Mouse (Mus musculus) heart, postnatal 0 days (tissue): ENCODE data around the gene 4931406P16Rik. TPM values are rescaled to one million over a fixed set of nuclear protein-coding genes. Genes with fewer than 3 reads are reported as not detected.

Source experiments
- ATAC-seq: fragments of 200-750 bp; cut with Nextera tagmentation; 2 replicates; pipeline ENCODE4 v1.8.0; 2017; ENCODE audit warnings: low read depth, moderate number of reproducible peaks, moderate library complexity; ENCODE audit not compliant: insufficient read depth
- DNase-seq: peaks from one replicate; pipeline ENCODE4 v3.0.0-alpha.2; 2016; ENCODE audit warnings: low spot score
- H3K27ac ChIP-seq: fragments of 300-500 bp; sonication (generic); 2 replicates; pipeline ENCODE4 v1.5.1; 2014; ENCODE audit warnings: low read depth, mild to moderate bottlenecking
- H3K27me3 ChIP-seq: fragments of 300-500 bp; sonication (generic); 2 replicates; pipeline ENCODE4 v1.6.1; 2014; ENCODE audit warnings: low read length, mixed read lengths; ENCODE audit not compliant: control insufficient read depth, insufficient read depth
- H3K36me3 ChIP-seq: fragments of 300-500 bp; sonication (generic); replicated peaks from 2 replicates; pipeline ENCODE4 v1.6.1; 2014; ENCODE audit warnings: low read length, mixed read lengths; ENCODE audit not compliant: control insufficient read depth, insufficient read depth
- H3K4me1 ChIP-seq: fragments of 300-500 bp; sonication (generic); 2 replicates; pipeline ENCODE4 v1.6.1; 2014; ENCODE audit warnings: antibody characterized with exemption; ENCODE audit not compliant: control insufficient read depth, insufficient read depth
- H3K4me2 ChIP-seq: fragments of 300-500 bp; sonication (generic); 2 replicates; pipeline ENCODE4 v1.6.1; 2014; ENCODE audit warnings: low read depth, mild to moderate bottlenecking, low read length, moderate library complexity
- H3K4me3 ChIP-seq: fragments of 300-500 bp; sonication (generic); 2 replicates; pipeline ENCODE4 v1.5.1; 2014; ENCODE audit warnings: low read depth, low read length
- H3K9ac ChIP-seq: fragments of 300-500 bp; sonication (generic); replicated peaks from 2 replicates; pipeline ENCODE4 v1.6.1; 2014; ENCODE audit warnings: low read depth, low read length, mixed read lengths
- H3K9me3 ChIP-seq: fragments of 300-500 bp; sonication (generic); replicated peaks from 2 replicates; pipeline ENCODE4 v1.6.1; 2016; ENCODE audit warnings: low read length; ENCODE audit not compliant: control insufficient read depth
- CTCF ChIP-seq: IDR thresholded peaks from 2 replicates; pipeline ENCODE4 v1.5.1; 2016; ENCODE audit warnings: antibody characterized with exemption, control low read depth, low read depth
- EP300 ChIP-seq: IDR thresholded peaks from 2 replicates; pipeline ENCODE4 v1.6.1; 2016; ENCODE audit warnings: antibody characterized with exemption, low read depth
- WGBS: fragments of 180-500 bp; shearing (Covaris S2); extraction: QIAGEN DNeasy Blood & Tissue Kit; methylation state at CpG from one replicate; pipeline ENCODE4 v1.1.7; 2014; 5-methylcytosine and 5-hydroxymethylcytosine counted together
- polyA plus RNA-seq: library from polyadenylated mRNA; unstranded; fragments of >200 nt; fragmentation: Nextera tagmentation; extraction: Ambion mirVana; gene quantifications from 2 replicates; pipeline ENCODE4 v1.2.1, GENCODE M21; 2015
- total RNA-seq: library from RNA; depleted of rRNA; stranded (reverse); fragments of >200 nt; gene quantifications from 2 replicates; pipeline ENCODE4 v1.2.3, GENCODE M21; 2014; ENCODE audit warnings: low replicate concordance

The 4931406P16Rik gene
- total and polyA plus RNA-seq, 2 experiments from 2014 or later = 25.4 to 62.1 TPM

DNA sequence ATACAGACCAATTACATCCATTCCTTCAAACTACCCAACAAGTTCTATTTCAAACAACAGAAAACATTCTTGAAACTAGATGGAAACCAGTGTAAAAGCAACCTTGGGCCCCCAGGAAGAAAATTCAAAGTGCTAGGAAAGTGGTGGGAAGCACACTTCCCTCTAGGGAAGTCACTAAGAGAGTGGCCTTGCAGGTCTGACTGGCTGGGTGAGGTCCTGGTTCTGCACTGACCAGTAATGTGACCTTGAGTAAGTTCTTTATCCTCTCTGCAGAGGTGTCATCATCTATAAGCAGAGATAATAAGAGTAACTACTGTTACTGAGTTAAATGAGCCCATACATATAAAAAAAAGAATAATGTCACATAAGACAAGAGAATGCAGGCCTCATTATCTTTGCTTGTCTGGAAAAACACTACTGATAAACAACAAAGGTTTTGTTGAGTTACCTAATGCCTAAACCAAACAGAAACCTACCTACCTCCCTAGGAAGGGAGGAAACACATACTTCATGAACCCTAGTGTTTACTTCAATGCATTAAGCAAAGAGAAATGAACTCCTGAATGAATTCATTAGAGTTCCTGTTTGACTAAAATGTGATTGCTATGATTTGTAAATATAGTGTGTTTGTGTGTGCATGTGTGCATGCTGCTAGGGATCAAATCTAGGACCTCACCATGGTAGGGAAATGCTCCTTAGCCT lies 22.8 kb downstream of the 4931406P16Rik start:
- no peaks in the 10 kb centered on the region for H3K9me3 ChIP-seq
- peak overlapping the region; percentile 32 for H3K27ac ChIP-seq
- H3K4me3 ChIP-seq = no peak overlapping the region
- H3K4me2 ChIP-seq = no peak overlapping the region
- TF ChIP-seq EP300 (no peak), CTCF (no peak)
- H3K36me3 ChIP-seq = peaks cover 2% of the 10 kb centered on the region; the same call in 1 of the 2 replicates
- no peaks in the 10 kb centered on the region for H3K27me3 ChIP-seq
- H3K9ac ChIP-seq = no peak overlapping the region
- DNase-seq (no peak), ATAC-seq (no peak)
- peaks cover 7% of the 10 kb centered on the region for H3K4me1 ChIP-seq

DNA sequence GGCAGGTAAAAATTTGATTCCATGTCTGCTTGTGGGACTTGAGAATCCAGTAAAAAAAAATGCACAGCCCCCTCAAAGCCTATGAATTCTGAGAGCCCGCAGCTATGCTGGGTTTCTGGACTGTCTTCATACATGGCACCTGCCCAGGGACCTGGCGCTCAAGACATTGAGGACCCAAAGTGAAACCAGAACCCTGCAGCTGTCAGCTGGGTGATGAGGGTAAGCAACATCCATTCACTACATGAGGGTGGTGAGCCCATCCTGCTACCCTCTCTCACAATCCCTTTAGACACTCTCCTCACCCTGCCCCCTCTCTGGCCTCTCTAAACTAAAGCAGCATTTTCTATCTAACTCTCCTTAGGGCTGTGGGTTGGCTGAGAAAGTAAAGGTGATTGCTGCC lies 35.7 kb downstream of the 4931406P16Rik start:
- Histone ChIP-seq H3K4me1 (no peaks in the 10 kb centered on the region), H3K4me3 (no peak overlapping the region), H3K9me3 (no peaks in the 10 kb centered on the region), H3K27ac (no peak overlapping the region), H3K9ac (no peak overlapping the region), H3K27me3 (no peaks in the 10 kb centered on the region), H3K36me3 (peaks cover 23% of the 10 kb centered on the region), H3K4me2 (no peak overlapping the region)
- TF ChIP-seq CTCF = no peak
- no peak for TF ChIP-seq EP300
- WGBS = 85% methylated on average over 2 of the region's 2 CpGs
- no peak for DNase-seq
- ATAC-seq = no peak

DNA sequence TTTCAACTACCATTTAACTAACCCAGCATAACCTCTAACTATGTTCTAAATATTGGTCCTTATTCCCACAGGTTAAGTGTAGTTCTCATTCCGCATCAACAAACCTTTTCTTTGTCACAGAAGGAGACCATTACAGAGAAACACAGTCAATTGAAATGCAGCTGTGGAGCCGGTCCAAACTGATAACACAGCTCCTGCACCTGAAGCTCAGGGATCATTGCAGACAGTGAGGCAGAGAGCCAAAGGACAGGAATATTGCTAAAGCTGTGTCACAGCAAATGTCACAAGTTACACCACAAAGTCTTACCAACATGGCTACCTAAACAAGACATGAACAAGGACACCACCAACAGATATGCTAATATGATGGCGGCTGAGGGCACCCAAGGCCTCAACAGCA lies 37.3 kb downstream of the 4931406P16Rik start:
- Histone ChIP-seq H3K27me3 (no peaks in the 10 kb centered on the region), H3K27ac (no peak overlapping the region), H3K36me3 (peaks cover 23% of the 10 kb centered on the region), H3K9ac (no peak overlapping the region), H3K4me3 (no peak overlapping the region), H3K9me3 (no peaks in the 10 kb centered on the region), H3K4me2 (no peak overlapping the region), H3K4me1 (no peaks in the 10 kb centered on the region)
- DNase-seq = no peak
- TF ChIP-seq CTCF (no peak), EP300 (no peak)
- WGBS = 89% methylated on average over 3 of the region's 3 CpGs
- no peak for ATAC-seq

DNA sequence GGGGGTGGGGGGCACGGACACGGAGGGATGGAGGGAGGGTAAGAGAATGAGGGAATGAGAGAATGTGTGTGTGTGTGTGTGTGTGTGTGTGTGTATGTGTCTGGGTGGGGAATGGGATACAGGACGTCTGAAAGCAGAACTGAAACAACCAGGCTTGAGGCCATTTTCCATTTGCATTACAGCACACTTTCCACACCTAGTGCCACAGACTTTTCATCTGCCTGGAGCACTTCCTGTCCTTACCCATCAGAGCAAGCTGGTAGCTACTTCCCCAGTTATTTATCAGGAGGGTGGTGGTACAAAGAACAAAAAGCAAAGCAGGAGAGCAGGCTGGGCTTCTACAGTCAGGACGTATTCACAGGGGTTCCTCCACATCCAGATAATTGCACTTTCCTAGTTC lies 40.9 kb downstream of the 4931406P16Rik start:
- no peak overlapping the region for H3K4me3 ChIP-seq
- no peak for DNase-seq
- peaks cover 19% of the 10 kb centered on the region for H3K4me1 ChIP-seq
- no peak overlapping the region for H3K27ac ChIP-seq
- peaks cover 11% of the 10 kb centered on the region; the same call in 1 of the 2 replicates for H3K36me3 ChIP-seq
- H3K9ac ChIP-seq = no peak overlapping the region
- no peak for TF ChIP-seq EP300
- no peak for TF ChIP-seq CTCF
- 63% methylated on average over 4 of the region's 4 CpGs for WGBS
- no peaks in the 10 kb centered on the region for H3K9me3 ChIP-seq
- H3K4me2 ChIP-seq = no peak overlapping the region
- no peak for ATAC-seq
- H3K27me3 ChIP-seq = no peaks in the 10 kb centered on the region

DNA sequence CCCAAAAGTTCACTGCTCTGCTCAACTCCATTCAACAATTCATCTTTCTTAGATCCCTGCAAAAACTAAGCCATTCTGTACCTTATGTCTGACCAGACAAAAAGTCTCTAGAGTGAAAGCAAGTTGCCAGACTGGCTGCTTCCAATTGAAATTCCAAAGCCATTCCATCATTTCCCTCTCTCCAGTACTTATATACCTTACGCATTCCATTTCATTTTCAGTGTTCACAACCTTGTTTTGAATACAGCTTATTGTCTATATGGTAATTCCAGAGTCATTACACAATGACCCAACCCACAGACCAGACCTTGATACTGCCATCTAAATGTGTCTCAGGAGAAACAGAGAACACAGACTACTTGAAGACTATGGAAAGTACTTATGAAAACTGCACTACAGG lies 44.9 kb downstream of the 4931406P16Rik start:
- TF ChIP-seq CTCF (no peak), EP300 (no peak)
- ATAC-seq = no peak
- H3K27me3 ChIP-seq = no peaks in the 10 kb centered on the region
- H3K4me3 ChIP-seq = no peak overlapping the region
- H3K4me2 ChIP-seq = no peak overlapping the region
- no peaks in the 10 kb centered on the region for H3K9me3 ChIP-seq
- 41% methylated on average over 1 of the region's 1 CpGs for WGBS
- peaks cover 1% of the 10 kb centered on the region for H3K36me3 ChIP-seq
- peaks cover 34% of the 10 kb centered on the region for H3K4me1 ChIP-seq
- peak overlapping the region; percentile 78 for H3K27ac ChIP-seq
- DNase-seq = peak; percentile 25
- H3K9ac ChIP-seq = no peak overlapping the region

DNA sequence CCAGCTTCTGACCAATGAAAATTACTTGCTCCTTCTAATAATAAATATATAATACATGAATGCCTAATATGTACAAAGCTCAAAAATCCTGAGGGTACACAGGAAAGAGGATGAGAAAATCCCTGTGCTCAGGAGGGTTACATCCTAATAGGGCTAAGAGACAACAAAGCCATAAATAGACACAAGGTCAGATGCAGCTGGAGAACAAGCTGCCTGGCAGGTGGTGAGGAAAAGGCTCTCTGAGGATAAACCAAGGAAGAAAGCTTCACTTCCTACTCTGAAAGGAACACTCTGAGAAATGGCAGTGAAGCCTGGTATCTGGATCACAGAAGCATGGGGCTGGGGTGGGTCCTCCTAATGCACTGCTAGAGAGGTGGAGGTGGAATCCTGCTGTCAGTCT lies 46.9 kb downstream of the 4931406P16Rik start:
- Histone ChIP-seq H3K27ac (peak overlapping the region; percentile 78), H3K4me1 (peaks cover 34% of the 10 kb centered on the region), H3K9ac (no peak overlapping the region), H3K27me3 (no peaks in the 10 kb centered on the region), H3K36me3 (peaks cover 21% of the 10 kb centered on the region), H3K4me3 (no peak overlapping the region), H3K9me3 (no peaks in the 10 kb centered on the region), H3K4me2 (peak overlapping the region; percentile 8; the same call in 1 of the 2 replicates)
- DNase-seq = no peak
- no peak for TF ChIP-seq CTCF
- 0 out of 2 replicates have a peak, but pooled peaks have one; percentile 17 for ATAC-seq
